Mouse (Mus musculus): ENCODE data around the gene Tmem183a.

GRCm38 (mm10) chr1:134332770-134333271 lies 29.0 kb downstream of the Tmem183a start, which contains the start of gene Ppfia4:
- TF ChIP-seq CTCF (IDR thresholded peaks at IDR 0.05; ENCODE audit: low read depth) (no peak), EP300 (IDR thresholded peaks at IDR 0.05; ENCODE audit: low read depth) (no peak; the same call in 1 of the 2 replicates)

Data from heart, postnatal 0 days (tissue).